Mouse (Mus musculus) hindbrain, embryonic 11.5 days (tissue): ENCODE data around the gene Lrfn4. TPM values are rescaled to one million over a fixed set of nuclear protein-coding genes. Genes with fewer than 3 reads are reported as not detected.

Source experiments
- ATAC-seq: fragments of 200-750 bp; cut with Nextera tagmentation; 2 replicates; pipeline ENCODE4 v1.8.0; 2017; ENCODE audit warnings: mild to moderate bottlenecking, moderate TSS enrichment, moderate library complexity; ENCODE audit not compliant: low FRiP score
- DNase-seq: peaks from one replicate; pipeline ENCODE4 v3.0.0-alpha.2; 2015; ENCODE audit warnings: low spot score
- H3K27ac ChIP-seq: fragments of 300-500 bp; sonication (generic); 2 replicates; pipeline ENCODE4 v1.5.1; 2014; ENCODE audit warnings: mild to moderate bottlenecking, low read depth, low read length
- H3K27me3 ChIP-seq: fragments of 300-500 bp; sonication (generic); 2 replicates; pipeline ENCODE4 v1.6.1; 2014; ENCODE audit warnings: mild to moderate bottlenecking, low read length, moderate library complexity, mixed read lengths; ENCODE audit not compliant: control insufficient read depth, insufficient read depth
- H3K36me3 ChIP-seq: fragments of 300-500 bp; sonication (generic); 2 replicates; pipeline ENCODE4 v1.6.1; 2014; ENCODE audit warnings: mild to moderate bottlenecking, low read length, moderate library complexity, mixed read lengths; ENCODE audit not compliant: control insufficient read depth, insufficient read depth
- H3K4me1 ChIP-seq: fragments of 300-500 bp; sonication (generic); replicated peaks from 2 replicates; pipeline ENCODE4 v1.6.1; 2014; ENCODE audit warnings: low read length, mixed read lengths; ENCODE audit not compliant: control insufficient read depth, insufficient read depth
- H3K4me2 ChIP-seq: fragments of 300-500 bp; sonication (generic); replicated peaks from 2 replicates; pipeline ENCODE4 v1.6.1; 2014; ENCODE audit warnings: mild to moderate bottlenecking, low read depth, low read length
- H3K4me3 ChIP-seq: fragments of 300-500 bp; sonication (generic); 2 replicates; pipeline ENCODE4 v1.5.1; 2014; ENCODE audit warnings: low read depth, low read length
- H3K9ac ChIP-seq: fragments of 300-500 bp; sonication (generic); 2 replicates; pipeline ENCODE4 v1.6.1; 2014; ENCODE audit warnings: low read depth, low read length
- H3K9me3 ChIP-seq: fragments of 300-500 bp; sonication (generic); 2 replicates; pipeline ENCODE4 v1.6.1; 2016; ENCODE audit warnings: low read length; ENCODE audit not compliant: control insufficient read depth
- WGBS: fragments of 180-500 bp; shearing (Covaris S2); extraction: QIAGEN DNeasy Blood & Tissue Kit; methylation state at CpG from one replicate; pipeline ENCODE4 v1.1.7; 2014; 5-methylcytosine and 5-hydroxymethylcytosine counted together
- polyA plus RNA-seq: library from polyadenylated mRNA; unstranded; fragments of >200 nt; fragmentation: Nextera tagmentation; extraction: Ambion mirVana; gene quantifications from 2 replicates; pipeline ENCODE4 v1.2.1, GENCODE M21; 2014

Lrfn4 gene
- polyA plus RNA-seq, 1 experiment from 2014 or later = 7.7 TPM

- ATAC-seq (no peak), DNase-seq (no peak)
- Histone ChIP-seq H3K27ac (no peak overlapping the region), H3K36me3 (no peaks in the 10 kb centered on the region), H3K9me3 (no peaks in the 10 kb centered on the region), H3K4me3 (no peak overlapping the region), H3K9ac (no peak overlapping the region), H3K4me1 (no peaks in the 10 kb centered on the region), H3K27me3 (no peaks in the 10 kb centered on the region), H3K4me2 (no peak overlapping the region)
- 79% methylated on average over 2 of the region's 2 CpGs for WGBS
These were observed 31.6 kb downstream of the Lrfn4 start for GRCm38 (mm10) chr19:4583856-4584255.

- no peak overlapping the region for H3K27ac ChIP-seq
- no peaks in the 10 kb centered on the region for H3K9me3 ChIP-seq
- H3K9ac ChIP-seq = no peak overlapping the region
- no peak overlapping the region for H3K4me3 ChIP-seq
- WGBS = 77% methylated on average over 5 of the region's 5 CpGs
- no peaks in the 10 kb centered on the region for H3K4me1 ChIP-seq
- DNase-seq (no peak), ATAC-seq (no peak)
- H3K27me3 ChIP-seq = no peaks in the 10 kb centered on the region
- no peaks in the 10 kb centered on the region for H3K36me3 ChIP-seq
- no peak overlapping the region for H3K4me2 ChIP-seq
These were observed 36.2 kb downstream of the Lrfn4 start for GRCm38 (mm10) chr19:4579296-4579695.

GRCm38 (mm10) chr19:4578799-4579198 lies 36.7 kb downstream of the Lrfn4 start:
- no peaks in the 10 kb centered on the region for H3K4me1 ChIP-seq
- no peaks in the 10 kb centered on the region for H3K27me3 ChIP-seq
- ATAC-seq (no peak), DNase-seq (no peak)
- H3K4me3 ChIP-seq = no peak overlapping the region
- H3K27ac ChIP-seq = no peak overlapping the region
- no peak overlapping the region for H3K4me2 ChIP-seq
- 71% methylated on average over 2 of the region's 2 CpGs for WGBS
- no peaks in the 10 kb centered on the region for H3K9me3 ChIP-seq
- H3K36me3 ChIP-seq = no peaks in the 10 kb centered on the region
- no peak overlapping the region for H3K9ac ChIP-seq

GRCm38 (mm10) chr19:4573241-4573640 lies 42.2 kb downstream of the Lrfn4 start:
- no peak overlapping the region for H3K4me3 ChIP-seq
- no peak for DNase-seq
- no peaks in the 10 kb centered on the region for H3K36me3 ChIP-seq
- H3K27ac ChIP-seq = no peak overlapping the region
- no peak overlapping the region for H3K4me2 ChIP-seq
- no peaks in the 10 kb centered on the region for H3K4me1 ChIP-seq
- no peaks in the 10 kb centered on the region for H3K27me3 ChIP-seq
- H3K9ac ChIP-seq = no peak overlapping the region
- H3K9me3 ChIP-seq = no peaks in the 10 kb centered on the region
- 88% methylated on average over 1 of the region's 1 CpGs for WGBS
- no peak for ATAC-seq

GRCm38 (mm10) chr19:4572467-4572866 lies 43.0 kb downstream of the Lrfn4 start:
- no peaks in the 10 kb centered on the region for H3K9me3 ChIP-seq
- ATAC-seq (no peak), DNase-seq (no peak)
- no peak overlapping the region for H3K27ac ChIP-seq
- H3K4me2 ChIP-seq = no peak overlapping the region
- H3K4me1 ChIP-seq = no peaks in the 10 kb centered on the region
- no peaks in the 10 kb centered on the region for H3K36me3 ChIP-seq
- no peak overlapping the region for H3K9ac ChIP-seq
- no peaks in the 10 kb centered on the region for H3K27me3 ChIP-seq
- no peak overlapping the region for H3K4me3 ChIP-seq
- WGBS = 83% methylated on average over 8 of the region's 8 CpGs

GRCm38 (mm10) chr19:4572061-4572460 lies 43.4 kb downstream of the Lrfn4 start:
- WGBS = 56% methylated on average over 4 of the region's 4 CpGs
- Histone ChIP-seq H3K27me3 (no peaks in the 10 kb centered on the region), H3K4me2 (no peak overlapping the region), H3K4me3 (no peak overlapping the region), H3K36me3 (no peaks in the 10 kb centered on the region), H3K27ac (no peak overlapping the region), H3K9ac (no peak overlapping the region), H3K4me1 (no peaks in the 10 kb centered on the region), H3K9me3 (no peaks in the 10 kb centered on the region)
- DNase-seq = peak; percentile 19
- no peak for ATAC-seq

- Histone ChIP-seq H3K9me3 (no peaks in the 10 kb centered on the region), H3K4me2 (no peak overlapping the region), H3K27ac (no peak overlapping the region), H3K9ac (no peak overlapping the region), H3K4me3 (no peak overlapping the region), H3K4me1 (no peaks in the 10 kb centered on the region), H3K36me3 (no peaks in the 10 kb centered on the region), H3K27me3 (no peaks in the 10 kb centered on the region)
- DNase-seq = no peak
- WGBS = 67% methylated on average over 1 of the region's 1 CpGs
- ATAC-seq = no peak
These were observed 43.8 kb downstream of the Lrfn4 start for GRCm38 (mm10) chr19:4571658-4572057.

GRCm38 (mm10) chr19:4570815-4571214 lies 44.7 kb downstream of the Lrfn4 start:
- Histone ChIP-seq H3K27me3 (no peaks in the 10 kb centered on the region), H3K4me2 (no peak overlapping the region), H3K4me1 (no peaks in the 10 kb centered on the region), H3K9ac (no peak overlapping the region), H3K4me3 (no peak overlapping the region), H3K27ac (no peak overlapping the region), H3K36me3 (no peaks in the 10 kb centered on the region), H3K9me3 (no peaks in the 10 kb centered on the region)
- DNase-seq (no peak), ATAC-seq (no peak)
- 88% methylated on average over 6 of the region's 6 CpGs for WGBS

- Histone ChIP-seq H3K27ac (no peak overlapping the region), H3K4me2 (no peak overlapping the region), H3K9ac (no peak overlapping the region), H3K4me3 (no peak overlapping the region), H3K4me1 (no peaks in the 10 kb centered on the region), H3K27me3 (no peaks in the 10 kb centered on the region), H3K9me3 (no peaks in the 10 kb centered on the region), H3K36me3 (no peaks in the 10 kb centered on the region)
- DNase-seq = no peak
- 81% methylated on average over 11 of the region's 11 CpGs for WGBS
- ATAC-seq = no peak
These were observed 45.2 kb downstream of the Lrfn4 start for GRCm38 (mm10) chr19:4570237-4570613.
